Mouse (Mus musculus): ENCODE measurements around the gene Mapkap1.

DNA sequence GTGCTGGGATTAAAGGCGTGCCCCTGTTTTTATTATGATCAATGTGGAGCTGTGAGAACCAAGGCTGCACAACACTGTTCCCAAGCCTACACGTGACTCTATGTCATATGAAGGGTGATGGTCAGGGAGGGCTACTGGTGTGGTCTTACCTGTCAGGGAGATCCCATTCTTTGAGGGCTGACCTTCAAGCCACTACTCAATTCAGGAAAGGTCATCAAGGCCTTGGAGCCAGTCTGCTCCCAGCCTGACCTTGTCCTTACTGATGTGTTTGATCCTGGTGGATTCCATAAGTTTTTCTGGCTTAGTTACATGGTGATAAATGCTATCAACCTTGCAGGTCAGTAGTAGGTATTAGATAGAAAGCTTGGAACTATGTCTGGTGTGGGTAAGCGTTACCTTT, 114.8 kb downstream of the Mapkap1 start:
- TF ChIP-seq CTCF (IDR thresholded peaks at IDR 0.05; ENCODE audit: low read depth): no peak
- no peak for TF ChIP-seq EP300 (IDR thresholded peaks at IDR 0.05; ENCODE audit: low read depth)

All from liver, embryonic 14.5 days (tissue).